Mouse (Mus musculus) midbrain, postnatal 0 days (tissue): ENCODE data around the gene Ispd. TPM values are rescaled to one million over a fixed set of nuclear protein-coding genes. Genes with fewer than 3 reads are reported as not detected.
A peak's percentile ranks its signal among the peaks of the same experiment; 100 is the strongest.

Source experiments
- ATAC-seq: fragments of 200-750 bp; cut with Nextera tagmentation; 2 replicates; pipeline ENCODE4 v1.8.0; 2017; ENCODE audit warnings: moderate number of reproducible peaks, mild to moderate bottlenecking, moderate TSS enrichment, moderate library complexity; ENCODE audit not compliant: low FRiP score
- DNase-seq: peaks from one replicate; pipeline ENCODE4 v3.0.0-alpha.2; 2015; ENCODE audit warnings: low spot score
- H3K27ac ChIP-seq: fragments of 300-500 bp; sonication (generic); 2 replicates; pipeline ENCODE4 v1.5.1; 2014; ENCODE audit warnings: low read depth, mild to moderate bottlenecking, low read length, mixed read lengths
- H3K27me3 ChIP-seq: fragments of 300-500 bp; sonication (generic); 2 replicates; pipeline ENCODE4 v1.6.1; 2014; ENCODE audit warnings: low read length, control low read depth, mixed read lengths; ENCODE audit not compliant: insufficient read depth
- H3K36me3 ChIP-seq: fragments of 300-500 bp; sonication (generic); 2 replicates; pipeline ENCODE4 v1.6.1; 2014; ENCODE audit warnings: low read length, control low read depth, mixed read lengths; ENCODE audit not compliant: insufficient read depth
- H3K4me1 ChIP-seq: fragments of 300-500 bp; sonication (generic); 2 replicates; pipeline ENCODE4 v1.6.1; 2014; ENCODE audit warnings: mild to moderate bottlenecking, control low read depth, antibody characterized with exemption, low read length, mixed read lengths; ENCODE audit not compliant: insufficient read depth
- H3K4me2 ChIP-seq: fragments of 300-500 bp; sonication (generic); 2 replicates; pipeline ENCODE4 v1.6.1; 2014; ENCODE audit warnings: low read depth, mild to moderate bottlenecking, low read length, mixed read lengths; ENCODE audit not compliant: poor library complexity, severe bottlenecking
- H3K4me3 ChIP-seq: fragments of 300-500 bp; sonication (generic); 2 replicates; pipeline ENCODE4 v1.5.1; 2014; ENCODE audit warnings: low read depth, mild to moderate bottlenecking, low read length, moderate library complexity
- H3K9ac ChIP-seq: fragments of 300-500 bp; sonication (generic); replicated peaks from 2 replicates; pipeline ENCODE4 v1.6.1; 2014; ENCODE audit warnings: mild to moderate bottlenecking, low read length, moderate library complexity, mixed read lengths; ENCODE audit not compliant: poor library complexity, severe bottlenecking
- H3K9me3 ChIP-seq: fragments of 300-500 bp; sonication (generic); 2 replicates; pipeline ENCODE4 v1.6.1; 2016; ENCODE audit warnings: low read length, control low read depth
- CTCF ChIP-seq: IDR thresholded peaks from 2 replicates; pipeline ENCODE4 v1.5.1; 2016; ENCODE audit warnings: antibody characterized with exemption, mild to moderate bottlenecking
- WGBS: fragments of 180-500 bp; shearing (Covaris S2); extraction: QIAGEN DNeasy Blood & Tissue Kit; methylation state at CpG from one replicate; pipeline ENCODE4 v1.1.7; 2014; 5-methylcytosine and 5-hydroxymethylcytosine counted together
- polyA plus RNA-seq: library from polyadenylated mRNA; unstranded; fragments of >200 nt; fragmentation: Nextera tagmentation; extraction: Ambion mirVana; gene quantifications from 2 replicates; pipeline ENCODE4 v1.2.1, GENCODE M21; 2015
- total RNA-seq: library from RNA; depleted of rRNA; stranded (reverse); fragments of >200 nt; gene quantifications from 2 replicates; pipeline ENCODE4 v1.2.3, GENCODE M21; 2014; rRNA removed

The Ispd gene
- 9.3 and 14.6 TPM in 2 replicates for total RNA-seq
- 11.4 and 11.9 TPM in 2 replicates for polyA plus RNA-seq

DNA sequence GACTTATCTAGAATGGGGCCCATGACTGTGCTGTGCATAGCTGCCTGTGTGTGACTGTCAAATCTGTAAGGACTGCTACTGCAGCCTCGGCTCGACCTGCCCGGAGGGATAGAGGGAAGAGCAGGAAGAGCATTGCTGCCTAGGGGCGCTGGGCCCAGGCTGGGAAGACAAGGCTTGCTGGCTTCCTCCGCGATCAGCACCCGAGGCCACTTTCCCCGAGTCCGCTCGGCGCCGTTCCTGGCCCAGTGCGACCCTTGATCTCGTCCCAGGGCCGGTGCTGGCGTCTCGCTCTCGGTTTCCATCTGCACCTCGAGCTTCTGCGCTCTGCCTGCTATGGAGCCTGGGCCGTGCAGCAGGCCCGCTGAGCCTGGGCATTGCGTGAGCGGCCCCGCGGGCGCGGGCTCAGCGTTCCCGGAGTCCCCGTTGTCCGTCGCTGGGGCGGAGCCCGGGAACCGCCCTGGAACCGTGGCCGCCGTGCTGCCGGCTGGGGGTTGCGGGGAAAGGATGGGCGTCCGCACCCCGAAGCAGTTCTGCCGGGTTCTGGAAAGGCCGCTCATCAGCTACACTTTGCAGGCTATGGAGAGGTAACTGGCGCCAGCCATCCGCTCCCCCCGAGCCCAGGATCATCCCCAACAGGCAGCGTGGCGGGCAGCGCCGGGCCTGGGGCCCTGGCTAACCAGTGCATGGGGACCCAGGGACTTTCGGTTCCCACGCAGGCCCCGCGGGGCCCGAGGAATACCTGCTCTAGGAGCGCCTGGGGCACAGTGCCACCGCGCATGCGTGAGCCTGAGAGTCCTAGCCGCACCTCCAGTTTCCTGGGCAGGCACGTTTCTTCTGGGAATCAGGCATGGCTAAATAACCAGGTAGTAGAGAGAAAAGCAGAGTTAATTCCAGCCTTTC, at the start of gene Ispd, which contains the start of gene D630036H23Rik:
Gene Ispd (plus strand): TSS at position 10 of the 900 bp plus-strand sequence.
Gene D630036H23Rik (minus strand): TSS at position 741 of the 900 bp plus-strand sequence.
- under 1% methylated on average over 64 of the region's 64 CpGs for WGBS
- H3K9me3 ChIP-seq, result no peaks in the 10 kb centered on the region
- peak; percentile 91 for DNase-seq
- H3K4me3 ChIP-seq, result peak within 1 kb of the TSS; percentile 60
- peak; percentile 94 for ATAC-seq
- H3K27me3 ChIP-seq, result no peaks in the 10 kb centered on the region
- TF ChIP-seq CTCF, result peak; percentile 10; the same call in 1 of the 2 replicates
- H3K27ac ChIP-seq, result peak within 1 kb of the TSS; percentile 98
- peak within 1 kb of the TSS; percentile 87 for H3K4me2 ChIP-seq
- peak within 1 kb of the TSS; percentile 96 for H3K9ac ChIP-seq
- H3K4me1 ChIP-seq, result 0 out of 2 replicates have a peak, but pooled peaks cover 4% of the 10 kb centered on the region
- no peaks in the 10 kb centered on the region for H3K36me3 ChIP-seq

DNA sequence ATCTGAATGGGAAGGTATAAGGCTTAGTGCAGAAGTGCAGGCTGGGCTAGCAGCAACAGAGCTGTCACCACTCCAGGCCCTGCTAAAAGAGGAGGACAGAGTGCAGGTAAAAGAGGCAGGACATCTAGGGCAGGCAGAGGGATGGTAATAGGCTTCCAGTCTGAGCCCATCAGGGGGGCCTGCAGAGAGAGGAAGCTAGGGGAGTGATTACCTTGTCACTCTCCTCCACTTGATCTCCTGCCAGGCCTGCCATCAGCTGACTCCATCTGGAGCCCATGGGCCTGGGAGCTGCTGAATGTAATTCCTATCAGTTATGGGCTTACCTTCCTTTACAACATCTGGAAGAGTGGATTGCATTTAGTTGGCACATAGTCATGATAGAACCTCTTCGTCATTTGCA, 48.6 kb upstream of the Ispd start:
- H3K4me3 ChIP-seq, result no peak overlapping the region
- WGBS, result 90% methylated on average over 1 of the region's 1 CpGs

GRCm38 (mm10) chr12:36333837-36334281, 47.4 kb upstream of the Ispd start:
- H3K9me3 ChIP-seq, result no peaks in the 10 kb centered on the region
- ATAC-seq (peak; percentile 69; the same call in 1 of the 2 replicates), DNase-seq (no peak)
- WGBS, result 63% methylated on average over 9 of the region's 9 CpGs
- no peak overlapping the region for H3K9ac ChIP-seq
- no peak for TF ChIP-seq CTCF
- no peak overlapping the region for H3K4me3 ChIP-seq
- H3K4me1 ChIP-seq, result no peaks in the 10 kb centered on the region
- no peak overlapping the region for H3K4me2 ChIP-seq
- no peak overlapping the region for H3K27ac ChIP-seq
- H3K27me3 ChIP-seq, result no peaks in the 10 kb centered on the region
- H3K36me3 ChIP-seq, result no peaks in the 10 kb centered on the region

More for the DNA sequence above, 48.6 kb upstream of the Ispd start:
- Histone ChIP-seq H3K27me3 (no peaks in the 10 kb centered on the region), H3K9me3 (no peaks in the 10 kb centered on the region), H3K4me1 (no peaks in the 10 kb centered on the region), H3K36me3 (no peaks in the 10 kb centered on the region), H3K27ac (no peak overlapping the region), H3K4me2 (no peak overlapping the region), H3K9ac (no peak overlapping the region)
- no peak for ATAC-seq
- TF ChIP-seq CTCF, result no peak
- DNase-seq, result no peak

GRCm38 (mm10) chr12:36344131-36344530, 37.1 kb upstream of the Ispd start:
- DNase-seq (no peak), ATAC-seq (no peak)
- Histone ChIP-seq H3K4me2 (no peak overlapping the region), H3K4me3 (no peak overlapping the region), H3K27me3 (no peaks in the 10 kb centered on the region), H3K27ac (no peak overlapping the region), H3K9me3 (no peaks in the 10 kb centered on the region), H3K4me1 (no peaks in the 10 kb centered on the region), H3K9ac (no peak overlapping the region), H3K36me3 (no peaks in the 10 kb centered on the region)
- no peak for TF ChIP-seq CTCF
- WGBS, result 73% methylated on average over 4 of the region's 4 CpGs

- no peak for TF ChIP-seq CTCF
- DNase-seq (no peak), ATAC-seq (no peak)
- Histone ChIP-seq H3K27ac (no peak overlapping the region), H3K9ac (no peak overlapping the region), H3K9me3 (no peaks in the 10 kb centered on the region), H3K4me3 (no peak overlapping the region), H3K36me3 (no peaks in the 10 kb centered on the region), H3K4me2 (no peak overlapping the region), H3K4me1 (no peaks in the 10 kb centered on the region), H3K27me3 (no peaks in the 10 kb centered on the region)
- 88% methylated on average over 3 of the region's 3 CpGs for WGBS
These were observed 21.2 kb upstream of the Ispd start for GRCm38 (mm10) chr12:36360064-36360463.

GRCm38 (mm10) chr12:36360693-36361092, 20.6 kb upstream of the Ispd start:
- Histone ChIP-seq H3K4me1 (no peaks in the 10 kb centered on the region), H3K9me3 (no peaks in the 10 kb centered on the region), H3K9ac (no peak overlapping the region), H3K4me2 (no peak overlapping the region), H3K36me3 (no peaks in the 10 kb centered on the region), H3K4me3 (no peak overlapping the region), H3K27ac (no peak overlapping the region), H3K27me3 (no peaks in the 10 kb centered on the region)
- no peak for TF ChIP-seq CTCF
- no peak for ATAC-seq
- 98% methylated on average over 5 of the region's 5 CpGs for WGBS
- no peak for DNase-seq
